Mouse (Mus musculus) spleen, postnatal 4 days (tissue): ENCODE data around the gene Olfr129.

Source experiments
- DNase-seq, 2 experiments: peaks; one replicate each; pipeline ENCODE4 v3.0.0; 2022; ENCODE audit warnings: low spot score in 2 of 2

Gene Olfr129

GRCm38 (mm10) chr17:38059979-38060378, at the start of gene Olfr129:
Gene Olfr129, minus strand, starts transcription at chr17:38060079.
- DNase-seq: no peak

GRCm38 (mm10) chr17:38088593-38088992, 28.7 kb upstream of the Olfr129 start, which contains the start of gene Olfr131:
Gene Olfr131, minus strand, starts transcription at chr17:38088693.
- no peak for DNase-seq

GRCm38 (mm10) chr17:38082364-38082763, 22.5 kb upstream of the Olfr129 start:
- no peak for DNase-seq

GRCm38 (mm10) chr17:38063621-38064020, 3.7 kb upstream of the Olfr129 start, which contains the start of gene Olfr130:
Gene Olfr130, plus strand, starts transcription at chr17:38063921.
- DNase-seq: no peak

- no peak for DNase-seq
Observed at GRCm38 (mm10) chr17:38026297-38026696, 33.6 kb downstream of the Olfr129 start.

GRCm38 (mm10) chr17:38016341-38016740, 43.5 kb downstream of the Olfr129 start:
- no peak for DNase-seq

GRCm38 (mm10) chr17:38004996-38005395, 54.9 kb downstream of the Olfr129 start:
- no peak for DNase-seq
